Mouse (Mus musculus): ENCODE data around the gene Rhox2c. TPM values are rescaled to one million over a fixed set of nuclear protein-coding genes. Genes with fewer than 3 reads are reported as not detected.
"Not testable (repeated sequence)": the region's sequence is repeated elsewhere in the genome, so short reads cannot be mapped to it uniquely, and the experiment has no call there.

Rhox2c gene
- total RNA-seq (2014; fragmentation: Nextera tagmentation), result not detected in 2 replicates
- not detected in 2 replicates for total RNA-seq (2017)
- polyA plus RNA-seq (2012), result not detected in 2 replicates

GRCm38 (mm10) chrX:37453380-37453779 is at the start of gene Rhox2c:
Rhox2c (plus strand) TSS chrX:37453680.
- not testable (repeated sequence) for ATAC-seq (ENCODE audit: extremely low read depth, insufficient number of reproducible peaks, low FRiP score, poor library complexity, severe bottlenecking); H3K4me3 ChIP-seq (ENCODE audit: low read depth, low read length); H3K4me1 ChIP-seq (ENCODE audit: insufficient read depth, low read depth, low read length); H3K36me3 ChIP-seq (replicated peaks); DNase-seq (ENCODE audit: low spot score); H3K9me3 ChIP-seq (replicated peaks); H3K27me3 ChIP-seq (ENCODE audit: insufficient read depth, low read length)

DNA sequence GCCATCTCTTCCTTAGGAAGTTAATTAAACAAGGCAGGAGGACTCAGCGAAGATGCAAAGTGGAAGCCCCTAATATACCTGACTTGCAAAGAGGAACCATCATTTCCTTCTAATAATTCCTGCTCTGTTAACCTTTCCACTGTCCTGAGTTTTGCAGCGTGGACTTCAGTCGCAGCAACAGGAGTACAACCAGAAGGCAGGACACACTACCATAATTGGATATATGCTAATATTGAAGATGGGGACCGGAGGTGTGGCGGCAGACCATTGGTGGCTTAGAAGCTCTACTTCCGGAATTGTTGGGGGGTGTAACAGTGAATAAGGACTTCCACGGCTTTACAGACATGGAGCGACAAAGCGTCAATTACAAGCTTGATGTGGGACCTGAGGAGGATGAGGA is 41.7 kb upstream of the Rhox2c start, which contains the start of gene Rhox2b:
Rhox2b (plus strand) TSS at position 301 of the 400 bp plus-strand sequence.
- not testable (repeated sequence) for H3K4me1 ChIP-seq (ENCODE audit: insufficient read depth, low read depth, low read length); H3K9me3 ChIP-seq (replicated peaks); H3K27me3 ChIP-seq (ENCODE audit: insufficient read depth, low read length); H3K36me3 ChIP-seq (replicated peaks); ATAC-seq (ENCODE audit: extremely low read depth, insufficient number of reproducible peaks, low FRiP score, poor library complexity, severe bottlenecking); DNase-seq (ENCODE audit: low spot score); H3K4me3 ChIP-seq (ENCODE audit: low read depth, low read length)

DNA sequence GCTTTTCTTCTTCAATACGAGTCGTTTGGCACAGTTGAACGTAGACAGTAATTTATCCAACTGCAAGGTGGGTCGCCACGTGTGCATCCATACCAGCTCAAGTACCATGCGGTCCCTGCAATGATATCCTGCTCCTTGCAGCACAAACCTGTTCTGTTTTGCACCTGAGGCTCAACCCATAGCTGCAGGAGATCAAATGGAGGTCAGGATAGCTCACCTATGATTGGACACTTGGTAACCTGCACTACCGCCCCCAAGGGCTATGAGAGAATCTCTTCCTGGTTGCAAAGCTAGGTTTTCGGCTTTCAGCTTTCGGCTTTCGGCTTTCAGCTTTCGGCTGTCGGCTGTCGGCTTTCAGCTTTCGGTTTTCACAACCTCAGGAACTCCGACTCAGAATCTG is 21.3 kb upstream of the Rhox2c start, which contains the start of gene Rhox4b:
Rhox4b (plus strand) TSS at position 301 of the 400 bp plus-strand sequence.
- not testable (repeated sequence) for H3K36me3 ChIP-seq (replicated peaks); ATAC-seq (ENCODE audit: extremely low read depth, insufficient number of reproducible peaks, low FRiP score, poor library complexity, severe bottlenecking); DNase-seq (ENCODE audit: low spot score); H3K4me1 ChIP-seq (ENCODE audit: insufficient read depth, low read depth, low read length); H3K4me3 ChIP-seq (ENCODE audit: low read depth, low read length); H3K27me3 ChIP-seq (ENCODE audit: insufficient read depth, low read length); H3K9me3 ChIP-seq (replicated peaks)

DNA sequence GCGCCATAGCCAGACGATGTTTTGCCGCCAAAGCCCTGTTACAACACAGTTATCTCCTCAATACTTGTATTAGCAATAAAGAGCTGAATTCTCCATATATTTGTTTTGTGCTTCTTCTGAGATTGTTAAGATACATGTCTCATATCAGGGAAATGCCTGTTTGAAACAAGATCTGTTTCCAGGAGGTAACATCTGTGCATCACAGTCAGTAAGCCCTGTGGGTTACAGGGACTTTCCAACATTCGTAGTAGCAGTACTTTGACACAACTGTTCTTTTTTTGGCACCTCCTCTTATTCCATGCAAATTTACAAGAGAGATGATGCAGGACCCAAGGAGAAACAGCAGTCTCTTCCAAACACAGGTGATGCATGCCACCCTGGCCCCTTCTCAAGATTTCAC is 4.8 kb downstream of the Rhox2c start, which contains the start of gene Rhox3c:
Rhox3c (plus strand) TSS at position 301 of the 400 bp plus-strand sequence.
- H3K4me3 ChIP-seq (ENCODE audit: low read depth, low read length); DNase-seq (ENCODE audit: low spot score); H3K4me1 ChIP-seq (ENCODE audit: insufficient read depth, low read depth, low read length); ATAC-seq (ENCODE audit: extremely low read depth, insufficient number of reproducible peaks, low FRiP score, poor library complexity, severe bottlenecking); H3K27me3 ChIP-seq (ENCODE audit: insufficient read depth, low read length); H3K36me3 ChIP-seq (replicated peaks); H3K9me3 ChIP-seq (replicated peaks): not testable (repeated sequence)

GRCm38 (mm10) chrX:37480037-37480436 is 26.6 kb downstream of the Rhox2c start, which contains the start of gene Rhox4c:
Rhox4c (plus strand) TSS chrX:37480337.
- not testable (repeated sequence) for DNase-seq (ENCODE audit: low spot score); H3K4me1 ChIP-seq (ENCODE audit: insufficient read depth, low read depth, low read length); H3K36me3 ChIP-seq (replicated peaks); H3K4me3 ChIP-seq (ENCODE audit: low read depth, low read length); H3K27me3 ChIP-seq (ENCODE audit: insufficient read depth, low read length); ATAC-seq (ENCODE audit: extremely low read depth, insufficient number of reproducible peaks, low FRiP score, poor library complexity, severe bottlenecking); H3K9me3 ChIP-seq (replicated peaks)

DNA sequence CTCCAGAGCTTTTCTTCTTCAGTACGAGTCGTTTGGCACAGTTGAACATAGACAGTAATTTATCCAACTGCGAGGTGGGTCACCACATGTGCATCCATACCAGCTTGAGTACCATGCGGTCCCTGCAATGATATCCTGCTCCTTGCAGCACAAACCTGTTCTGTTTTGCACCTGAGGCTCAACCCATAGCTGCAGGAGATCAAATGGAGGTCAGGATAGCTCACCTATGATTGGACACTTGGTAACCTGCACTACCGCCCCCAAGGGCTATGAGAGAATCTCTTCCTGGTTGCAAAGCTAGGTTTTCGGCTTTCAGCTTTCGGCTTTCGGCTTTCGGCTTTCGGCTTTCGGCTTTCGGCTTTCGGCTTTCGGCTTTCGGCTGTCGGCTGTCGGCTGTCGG is 60.6 kb downstream of the Rhox2c start, which contains the start of gene Rhox4d:
Rhox4d (plus strand) TSS at position 301 of the 400 bp plus-strand sequence.
- not testable (repeated sequence) for ATAC-seq (ENCODE audit: extremely low read depth, insufficient number of reproducible peaks, low FRiP score, poor library complexity, severe bottlenecking); H3K36me3 ChIP-seq (replicated peaks); DNase-seq (ENCODE audit: low spot score); H3K9me3 ChIP-seq (replicated peaks); H3K4me1 ChIP-seq (ENCODE audit: insufficient read depth, low read depth, low read length); H3K27me3 ChIP-seq (ENCODE audit: insufficient read depth, low read length); H3K4me3 ChIP-seq (ENCODE audit: low read depth, low read length)

Other genes starting within 250 kb of the Rhox2c start
Only the 20 nearest of the 24 such genes appear.
- not detected in 2 replicates for gene Rhox2a, start 208.7 kb upstream of the Rhox2c start, total RNA-seq (2014; fragmentation: Nextera tagmentation)
- gene Rhox2a, start 208.7 kb upstream of the Rhox2c start, total RNA-seq (2017), result 0.22 TPM in 1 of 2 replicates, not detected in the other
- gene Rhox2a, start 208.7 kb upstream of the Rhox2c start, polyA plus RNA-seq (2012), result not detected in 2 replicates
- not detected in 2 replicates for gene Rhox3a, start 203.8 kb upstream of the Rhox2c start, total RNA-seq (2014; fragmentation: Nextera tagmentation)
- gene Rhox3a, start 203.8 kb upstream of the Rhox2c start, total RNA-seq (2017), result not detected in 2 replicates
- not detected in 2 replicates for gene Rhox3a, start 203.8 kb upstream of the Rhox2c start, polyA plus RNA-seq (2012)
- not detected in 2 replicates for gene Rhox4a, start 188.3 kb upstream of the Rhox2c start, total RNA-seq (2014; fragmentation: Nextera tagmentation)
- gene Rhox4a, start 188.3 kb upstream of the Rhox2c start, total RNA-seq (2017), result not detected in 2 replicates
- not detected in 2 replicates for gene Rhox4a, start 188.3 kb upstream of the Rhox2c start, polyA plus RNA-seq (2012)
- gene Rhox3a2, start 73.7 kb upstream of the Rhox2c start, total RNA-seq (2014; fragmentation: Nextera tagmentation), result not detected in 2 replicates
- gene Rhox3a2, start 73.7 kb upstream of the Rhox2c start, total RNA-seq (2017), result 0.22 TPM in 1 of 2 replicates, not detected in the other
- not detected in 2 replicates for gene Rhox3a2, start 73.7 kb upstream of the Rhox2c start, polyA plus RNA-seq (2012)
- gene Rhox4a2, start 62.8 kb upstream of the Rhox2c start, total RNA-seq (2014; fragmentation: Nextera tagmentation), result not detected in 2 replicates
- not detected in 2 replicates for gene Rhox4a2, start 62.8 kb upstream of the Rhox2c start, total RNA-seq (2017)
- gene Rhox4a2, start 62.8 kb upstream of the Rhox2c start, polyA plus RNA-seq (2012), result not detected in 2 replicates
- gene Rhox2b, start 41.6 kb upstream of the Rhox2c start, total RNA-seq (2014; fragmentation: Nextera tagmentation), result not detected in 2 replicates
- 0.33 TPM in 1 of 2 replicates, not detected in the other for gene Rhox2b, start 41.6 kb upstream of the Rhox2c start, total RNA-seq (2017)
- gene Rhox2b, start 41.6 kb upstream of the Rhox2c start, polyA plus RNA-seq (2012), result not detected in 2 replicates
- not detected in 2 replicates for gene Rhox4b, start 21.2 kb upstream of the Rhox2c start, total RNA-seq (2014; fragmentation: Nextera tagmentation)
- gene Rhox4b, start 21.2 kb upstream of the Rhox2c start, total RNA-seq (2017), result not detected in 2 replicates
- gene Rhox4b, start 21.2 kb upstream of the Rhox2c start, polyA plus RNA-seq (2012), result not detected in 2 replicates
- not detected in 2 replicates for gene Rhox3c, start 4.9 kb downstream of the Rhox2c start, total RNA-seq (2014; fragmentation: Nextera tagmentation)
- gene Rhox3c, start 4.9 kb downstream of the Rhox2c start, total RNA-seq (2017), result not detected in 2 replicates
- gene Rhox3c, start 4.9 kb downstream of the Rhox2c start, polyA plus RNA-seq (2012), result not detected in 2 replicates
- gene Rhox4c, start 26.7 kb downstream of the Rhox2c start, total RNA-seq (2014; fragmentation: Nextera tagmentation), result not detected in 2 replicates
- not detected in 2 replicates for gene Rhox4c, start 26.7 kb downstream of the Rhox2c start, total RNA-seq (2017)
- not detected in 2 replicates for gene Rhox4c, start 26.7 kb downstream of the Rhox2c start, polyA plus RNA-seq (2012)
- gene Rhox2d, start 39.7 kb downstream of the Rhox2c start, total RNA-seq (2014; fragmentation: Nextera tagmentation), result not detected in 2 replicates
- gene Rhox2d, start 39.7 kb downstream of the Rhox2c start, total RNA-seq (2017), result not detected in 2 replicates
- not detected in 2 replicates for gene Rhox2d, start 39.7 kb downstream of the Rhox2c start, polyA plus RNA-seq (2012)
- not detected in 2 replicates for gene Rhox4d, start 60.7 kb downstream of the Rhox2c start, total RNA-seq (2014; fragmentation: Nextera tagmentation)
- 0.17 TPM in 1 of 2 replicates, not detected in the other for gene Rhox4d, start 60.7 kb downstream of the Rhox2c start, total RNA-seq (2017)
- gene Rhox4d, start 60.7 kb downstream of the Rhox2c start, polyA plus RNA-seq (2012), result not detected in 2 replicates
- gene Rhox2e, start 76.8 kb downstream of the Rhox2c start, total RNA-seq (2014; fragmentation: Nextera tagmentation), result not detected in 2 replicates
- gene Rhox2e, start 76.8 kb downstream of the Rhox2c start, total RNA-seq (2017), result not detected in 2 replicates
- gene Rhox2e, start 76.8 kb downstream of the Rhox2c start, polyA plus RNA-seq (2012), result not detected in 2 replicates
- not detected in 2 replicates for gene Rhox3e, start 88.3 kb downstream of the Rhox2c start, total RNA-seq (2014; fragmentation: Nextera tagmentation)
- not detected in 2 replicates for gene Rhox3e, start 88.3 kb downstream of the Rhox2c start, total RNA-seq (2017)
- not detected in 2 replicates for gene Rhox3e, start 88.3 kb downstream of the Rhox2c start, polyA plus RNA-seq (2012)
- gene Rhox4e, start 103.7 kb downstream of the Rhox2c start, total RNA-seq (2014; fragmentation: Nextera tagmentation), result not detected in 2 replicates
- not detected in 2 replicates for gene Rhox4e, start 103.7 kb downstream of the Rhox2c start, total RNA-seq (2017)
- not detected in 2 replicates for gene Rhox4e, start 103.7 kb downstream of the Rhox2c start, polyA plus RNA-seq (2012)
- gene Rhox2f, start 117.7 kb downstream of the Rhox2c start, total RNA-seq (2014; fragmentation: Nextera tagmentation), result not detected in 2 replicates
- not detected in 2 replicates for gene Rhox2f, start 117.7 kb downstream of the Rhox2c start, total RNA-seq (2017)
- gene Rhox2f, start 117.7 kb downstream of the Rhox2c start, polyA plus RNA-seq (2012), result not detected in 2 replicates
- not detected in 2 replicates for gene Rhox3f, start 127.3 kb downstream of the Rhox2c start, total RNA-seq (2014; fragmentation: Nextera tagmentation)
- gene Rhox3f, start 127.3 kb downstream of the Rhox2c start, total RNA-seq (2017), result not detected in 2 replicates
- gene Rhox3f, start 127.3 kb downstream of the Rhox2c start, polyA plus RNA-seq (2012), result not detected in 2 replicates
- gene Rhox4f, start 154.0 kb downstream of the Rhox2c start, total RNA-seq (2014; fragmentation: Nextera tagmentation), result not detected in 2 replicates
- gene Rhox4f, start 154.0 kb downstream of the Rhox2c start, total RNA-seq (2017), result not detected in 2 replicates
- gene Rhox4f, start 154.0 kb downstream of the Rhox2c start, polyA plus RNA-seq (2012), result not detected in 2 replicates
- not detected in 2 replicates for gene Rhox3g, start 174.9 kb downstream of the Rhox2c start, total RNA-seq (2014; fragmentation: Nextera tagmentation)
- gene Rhox3g, start 174.9 kb downstream of the Rhox2c start, total RNA-seq (2017), result not detected in 2 replicates
- gene Rhox3g, start 174.9 kb downstream of the Rhox2c start, polyA plus RNA-seq (2012), result not detected in 2 replicates
- not detected in 2 replicates for gene Rhox2g, start 189.8 kb downstream of the Rhox2c start, total RNA-seq (2014; fragmentation: Nextera tagmentation)
- gene Rhox2g, start 189.8 kb downstream of the Rhox2c start, total RNA-seq (2017), result not detected in 2 replicates
- not detected in 2 replicates for gene Rhox2g, start 189.8 kb downstream of the Rhox2c start, polyA plus RNA-seq (2012)
- not detected in 2 replicates for gene Rhox4g, start 197.6 kb downstream of the Rhox2c start, total RNA-seq (2014; fragmentation: Nextera tagmentation)
- 0.16 TPM in 1 of 2 replicates, not detected in the other for gene Rhox4g, start 197.6 kb downstream of the Rhox2c start, total RNA-seq (2017)
- not detected in 2 replicates for gene Rhox4g, start 197.6 kb downstream of the Rhox2c start, polyA plus RNA-seq (2012)

Data from G1E (cell line).